Mouse (Mus musculus): Measurements from ENCODE around the gene Smyd1.

The Smyd1 gene

GRCm38 (mm10) chr6:71259166-71259565 lies 62.9 kb downstream of the Smyd1 start:
- DNase-seq (ENCODE audit: low spot score): no peak

- no peak for DNase-seq (ENCODE audit: low spot score)
Observed at GRCm38 (mm10) chr6:71258562-71258961, 63.5 kb downstream of the Smyd1 start.

GRCm38 (mm10) chr6:71257375-71257774 lies 64.7 kb downstream of the Smyd1 start:
- no peak for DNase-seq (ENCODE audit: low spot score)

- DNase-seq (ENCODE audit: low spot score): no peak
Observed at GRCm38 (mm10) chr6:71256166-71256565, 65.9 kb downstream of the Smyd1 start.

GRCm38 (mm10) chr6:71254456-71254855 lies 67.6 kb downstream of the Smyd1 start:
- DNase-seq (ENCODE audit: low spot score): no peak

- DNase-seq (ENCODE audit: low spot score): no peak
Observed at GRCm38 (mm10) chr6:71250951-71251350, 71.1 kb downstream of the Smyd1 start.

- no peak for DNase-seq (ENCODE audit: low spot score)
Observed at GRCm38 (mm10) chr6:71249615-71250014, 72.4 kb downstream of the Smyd1 start.

GRCm38 (mm10) chr6:71248420-71248819 lies 73.6 kb downstream of the Smyd1 start:
- no peak for DNase-seq (ENCODE audit: low spot score)

- no peak for DNase-seq (ENCODE audit: low spot score)
Observed at GRCm38 (mm10) chr6:71243258-71243657, 78.8 kb downstream of the Smyd1 start.

- no peak for DNase-seq (ENCODE audit: low spot score)
Observed at GRCm38 (mm10) chr6:71242811-71243210, 79.2 kb downstream of the Smyd1 start.

GRCm38 (mm10) chr6:71240831-71241230 lies 81.2 kb downstream of the Smyd1 start:
- DNase-seq (ENCODE audit: low spot score): no peak

- DNase-seq (ENCODE audit: low spot score): no peak
Observed at GRCm38 (mm10) chr6:71239069-71239750, 82.8 kb downstream of the Smyd1 start.

GRCm38 (mm10) chr6:71237031-71237431 lies 85.0 kb downstream of the Smyd1 start:
- no peak for DNase-seq (ENCODE audit: low spot score)

- no peak for DNase-seq (ENCODE audit: low spot score)
Observed at GRCm38 (mm10) chr6:71236506-71236905, 85.5 kb downstream of the Smyd1 start.

GRCm38 (mm10) chr6:71235944-71236343 lies 86.1 kb downstream of the Smyd1 start:
- peak; percentile 52 for DNase-seq (ENCODE audit: low spot score)

GRCm38 (mm10) chr6:71235121-71235520 lies 86.9 kb downstream of the Smyd1 start:
- no peak for DNase-seq (ENCODE audit: low spot score)

GRCm38 (mm10) chr6:71227157-71227770 lies 94.8 kb downstream of the Smyd1 start:
- DNase-seq (ENCODE audit: low spot score): peak; percentile 16

- no peak for DNase-seq (ENCODE audit: low spot score)
Observed at GRCm38 (mm10) chr6:71226544-71226943, 95.5 kb downstream of the Smyd1 start.

GRCm38 (mm10) chr6:71224184-71224943 lies 97.7 kb downstream of the Smyd1 start:
- DNase-seq (ENCODE audit: low spot score): no peak

- DNase-seq (ENCODE audit: low spot score): no peak
Observed at GRCm38 (mm10) chr6:71221501-71221900, 100.5 kb downstream of the Smyd1 start.

- no peak for DNase-seq (ENCODE audit: low spot score)
Observed at GRCm38 (mm10) chr6:71212471-71212870, 109.6 kb downstream of the Smyd1 start.

GRCm38 (mm10) chr6:71211917-71212316 lies 110.1 kb downstream of the Smyd1 start:
- no peak for DNase-seq (ENCODE audit: low spot score)

- no peak for DNase-seq (ENCODE audit: low spot score)
Observed at GRCm38 (mm10) chr6:71208691-71209090, 113.3 kb downstream of the Smyd1 start.

Measured in retina, embryonic 14.5 days (tissue).